Mouse (Mus musculus): ENCODE measurements around the gene Cdc26. TPM values are rescaled to one million over a fixed set of nuclear protein-coding genes. Genes with fewer than 3 reads are reported as not detected.

Cdc26 gene
- polyA plus RNA-seq, 1 experiment from 2014 or later = 93.0 TPM

- peak; percentile 38 for ATAC-seq (ENCODE audit: insufficient number of reproducible peaks, insufficient read depth, low FRiP score, low read depth)
Measured at GRCm38 (mm10) chr4:62360805-62361455, 47.5 kb downstream of the Cdc26 start.

GRCm38 (mm10) chr4:62360088-62360804, 48.2 kb downstream of the Cdc26 start, which contains the start of the genes Fkbp15 and Slc31a1:
Gene Fkbp15, minus strand, starts transcription at chr4:62360548.
Gene Slc31a1, plus strand, starts transcription at chr4:62360727.
- Histone ChIP-seq H3K9ac (ENCODE audit: low read length) (peak within 1 kb of the TSS; percentile 88), H3K9me3 (ENCODE audit: control insufficient read depth, low read length) (no peaks in the 10 kb centered on the region), H3K27me3 (ENCODE audit: control insufficient read depth, insufficient read depth, low read length) (no peaks in the 10 kb centered on the region), H3K4me3 (ENCODE audit: control insufficient read depth in 1 of 2, insufficient read depth in 1 of 2, low read depth in 1 of 2, low read length in 2 of 2) (peak within 1 kb of the TSS; percentile 79 to 88), H3K27ac (replicated peaks in 1 of 2; ENCODE audit: control insufficient read depth in 1 of 2, insufficient read depth in 1 of 2, low read depth in 2 of 2, low read length in 2 of 2) (peak within 1 kb of the TSS; percentile 81 to 82), H3K4me2 (ENCODE audit: low read length) (peak within 1 kb of the TSS; percentile 83), H3K36me3 (ENCODE audit: control insufficient read depth, insufficient read depth, low read length) (0 out of 2 replicates have a peak, but pooled peaks cover 12% of the 10 kb centered on the region), H3K4me1 (ENCODE audit: control insufficient read depth in 2 of 2, insufficient read depth in 2 of 2, low read length in 2 of 2) (peaks cover 0 to 15% of the 10 kb centered on the region in 2 experiments; a peak in 3 of 4 replicates)
- WGBS = under 1% methylated on average over 49 of the region's 51 CpGs
- ATAC-seq (ENCODE audit: insufficient number of reproducible peaks, insufficient read depth, low FRiP score, low read depth) = peak; percentile 100

More at GRCm38 (mm10) chr4:62360805-62361455, 47.5 kb downstream of the Cdc26 start:
- H3K9ac ChIP-seq (ENCODE audit: low read length) = peak overlapping the region; percentile 88
- H3K4me2 ChIP-seq (ENCODE audit: low read length) = peak overlapping the region; percentile 83
- peak overlapping the region; percentile 79 to 85 for H3K4me3 ChIP-seq (ENCODE audit: control insufficient read depth in 1 of 2, insufficient read depth in 1 of 2, low read depth in 1 of 2, low read length in 2 of 2)
- H3K36me3 ChIP-seq (ENCODE audit: control insufficient read depth, insufficient read depth, low read length) = 0 out of 2 replicates have a peak, but pooled peaks cover 12% of the 10 kb centered on the region
- peak overlapping the region; percentile 81 to 82 for H3K27ac ChIP-seq (replicated peaks in 1 of 2; ENCODE audit: control insufficient read depth in 1 of 2, insufficient read depth in 1 of 2, low read depth in 2 of 2, low read length in 2 of 2)
- no peaks in the 10 kb centered on the region for H3K27me3 ChIP-seq (ENCODE audit: control insufficient read depth, insufficient read depth, low read length)
- peaks cover 0 to 15% of the 10 kb centered on the region in 2 experiments; a peak in 3 of 4 replicates for H3K4me1 ChIP-seq (ENCODE audit: control insufficient read depth in 2 of 2, insufficient read depth in 2 of 2, low read length in 2 of 2)
- WGBS = under 1% methylated on average over 22 of the region's 22 CpGs
- H3K9me3 ChIP-seq (ENCODE audit: control insufficient read depth, low read length) = no peaks in the 10 kb centered on the region

DNA sequence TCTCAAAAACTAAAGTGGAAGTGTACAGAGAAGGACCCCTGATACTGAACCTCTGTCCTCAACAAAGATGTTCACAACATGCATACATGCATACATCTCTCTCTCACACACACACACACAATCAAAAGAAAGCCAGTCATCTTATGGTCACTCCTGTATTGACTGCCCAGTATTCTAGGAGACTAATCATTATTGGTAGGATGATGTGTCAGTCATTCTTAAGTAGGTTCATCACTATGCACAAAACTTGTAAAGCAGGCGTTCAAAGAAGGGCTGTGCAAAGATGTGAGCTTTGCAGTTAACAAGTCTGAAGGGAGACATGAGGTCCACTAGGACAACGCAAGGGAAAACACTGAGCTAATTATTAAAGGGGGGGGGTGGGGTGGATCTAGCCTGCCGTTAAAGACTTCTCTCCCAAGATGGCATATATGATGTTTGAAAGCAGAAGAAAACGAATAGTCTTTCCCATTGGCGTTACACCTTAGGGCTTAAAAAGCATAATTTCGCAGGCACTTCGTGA, 49.1 kb downstream of the Cdc26 start:
- WGBS = 44% methylated on average over 7 of the region's 7 CpGs

DNA sequence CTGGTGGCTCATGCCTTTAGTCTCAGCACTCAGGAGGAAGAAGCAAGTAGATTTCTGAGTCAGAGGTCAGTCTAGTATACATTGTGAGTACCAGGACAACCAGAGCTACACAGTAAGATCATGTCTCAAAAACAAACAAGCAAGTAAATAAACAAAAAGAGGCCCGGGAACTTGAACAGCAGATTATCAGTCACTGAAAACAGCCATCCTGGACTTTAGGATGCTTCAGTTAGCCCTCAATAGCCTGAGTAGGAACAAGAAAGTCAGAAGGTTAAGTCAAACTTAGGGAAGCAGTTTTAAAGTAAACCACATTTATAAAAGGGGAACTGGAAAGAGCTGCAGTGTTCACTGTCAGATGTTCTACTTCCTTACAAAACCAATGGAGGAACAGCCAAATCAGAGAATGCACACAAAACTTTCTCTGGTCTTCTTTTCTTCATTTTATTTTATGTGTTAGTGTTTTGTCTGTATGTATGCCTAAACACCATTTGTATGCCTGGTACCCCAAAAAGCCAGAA, 50.8 kb downstream of the Cdc26 start:
- no peaks in the 10 kb centered on the region for H3K27me3 ChIP-seq (ENCODE audit: control insufficient read depth, insufficient read depth, low read length)
- H3K9me3 ChIP-seq (ENCODE audit: control insufficient read depth, low read length) = no peaks in the 10 kb centered on the region
- no peak for ATAC-seq (ENCODE audit: insufficient number of reproducible peaks, insufficient read depth, low FRiP score, low read depth)
- H3K4me1 ChIP-seq (ENCODE audit: control insufficient read depth in 2 of 2, insufficient read depth in 2 of 2, low read length in 2 of 2) = peaks cover 0 to 15% of the 10 kb centered on the region in 2 experiments; a peak in 3 of 4 replicates
- 88% methylated on average over 1 of the region's 1 CpGs for WGBS
- H3K4me2 ChIP-seq (ENCODE audit: low read length) = no peak overlapping the region
- H3K27ac ChIP-seq (replicated peaks in 1 of 2; ENCODE audit: control insufficient read depth in 1 of 2, insufficient read depth in 1 of 2, low read depth in 2 of 2, low read length in 2 of 2) = no peak overlapping the region
- 0 out of 2 replicates have a peak, but pooled peaks cover 15% of the 10 kb centered on the region for H3K36me3 ChIP-seq (ENCODE audit: control insufficient read depth, insufficient read depth, low read length)
- H3K9ac ChIP-seq (ENCODE audit: low read length) = no peak overlapping the region
- no peak overlapping the region for H3K4me3 ChIP-seq (ENCODE audit: control insufficient read depth in 1 of 2, insufficient read depth in 1 of 2, low read depth in 1 of 2, low read length in 2 of 2)

More for the DNA sequence above, 49.1 kb downstream of the Cdc26 start:
- Histone ChIP-seq H3K9me3 (ENCODE audit: control insufficient read depth, low read length) (no peaks in the 10 kb centered on the region), H3K27ac (replicated peaks in 1 of 2; ENCODE audit: control insufficient read depth in 1 of 2, insufficient read depth in 1 of 2, low read depth in 2 of 2, low read length in 2 of 2) (peak overlapping the region in 1 of 2 experiments; percentile 76; a peak in 1 of 4 replicates), H3K36me3 (ENCODE audit: control insufficient read depth, insufficient read depth, low read length) (0 out of 2 replicates have a peak, but pooled peaks cover 12% of the 10 kb centered on the region), H3K9ac (ENCODE audit: low read length) (peak overlapping the region; percentile 86), H3K4me3 (ENCODE audit: control insufficient read depth in 1 of 2, insufficient read depth in 1 of 2, low read depth in 1 of 2, low read length in 2 of 2) (peak overlapping the region; percentile 79 to 88; a peak in 3 of 4 replicates), H3K4me1 (ENCODE audit: control insufficient read depth in 2 of 2, insufficient read depth in 2 of 2, low read length in 2 of 2) (peaks cover 0 to 15% of the 10 kb centered on the region in 2 experiments; a peak in 3 of 4 replicates), H3K27me3 (ENCODE audit: control insufficient read depth, insufficient read depth, low read length) (no peaks in the 10 kb centered on the region), H3K4me2 (ENCODE audit: low read length) (peak overlapping the region; percentile 83)
- ATAC-seq (ENCODE audit: insufficient number of reproducible peaks, insufficient read depth, low FRiP score, low read depth) = no peak

DNA sequence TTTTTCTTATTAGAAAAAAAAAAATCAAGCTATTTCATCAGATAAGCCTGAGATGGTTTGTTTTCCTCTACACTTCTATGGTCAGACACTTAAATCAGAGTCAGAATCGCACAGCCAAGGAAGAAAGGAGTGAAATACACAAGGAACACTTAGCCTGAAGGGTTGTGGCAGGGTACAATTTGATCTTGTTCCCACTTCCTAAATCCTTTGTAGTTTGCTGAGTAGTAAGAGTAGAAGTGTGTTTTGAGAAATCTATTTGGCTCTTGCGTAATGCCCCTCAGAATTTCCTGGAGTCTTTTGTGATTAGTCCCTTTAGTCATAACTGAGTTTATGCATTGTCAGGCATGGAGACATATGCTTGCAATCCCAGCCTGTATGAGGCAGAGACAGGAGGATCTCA, 59.1 kb downstream of the Cdc26 start:
- H3K27ac ChIP-seq (replicated peaks in 1 of 2; ENCODE audit: control insufficient read depth in 1 of 2, insufficient read depth in 1 of 2, low read depth in 2 of 2, low read length in 2 of 2) = no peak overlapping the region
- no peak for ATAC-seq (ENCODE audit: insufficient number of reproducible peaks, insufficient read depth, low FRiP score, low read depth)
- WGBS = 98% methylated on average over 2 of the region's 2 CpGs
- no peak overlapping the region for H3K4me3 ChIP-seq (ENCODE audit: control insufficient read depth in 1 of 2, insufficient read depth in 1 of 2, low read depth in 1 of 2, low read length in 2 of 2)
- H3K27me3 ChIP-seq (ENCODE audit: control insufficient read depth, insufficient read depth, low read length) = no peaks in the 10 kb centered on the region
- H3K4me1 ChIP-seq (ENCODE audit: control insufficient read depth in 2 of 2, insufficient read depth in 2 of 2, low read length in 2 of 2) = peaks cover 0 to 3% of the 10 kb centered on the region in 2 experiments; a peak in 3 of 4 replicates
- no peak overlapping the region for H3K4me2 ChIP-seq (ENCODE audit: low read length)
- no peaks in the 10 kb centered on the region for H3K9me3 ChIP-seq (ENCODE audit: control insufficient read depth, low read length)
- H3K36me3 ChIP-seq (ENCODE audit: control insufficient read depth, insufficient read depth, low read length) = peaks cover 40% of the 10 kb centered on the region
- no peak overlapping the region for H3K9ac ChIP-seq (ENCODE audit: low read length)

DNA sequence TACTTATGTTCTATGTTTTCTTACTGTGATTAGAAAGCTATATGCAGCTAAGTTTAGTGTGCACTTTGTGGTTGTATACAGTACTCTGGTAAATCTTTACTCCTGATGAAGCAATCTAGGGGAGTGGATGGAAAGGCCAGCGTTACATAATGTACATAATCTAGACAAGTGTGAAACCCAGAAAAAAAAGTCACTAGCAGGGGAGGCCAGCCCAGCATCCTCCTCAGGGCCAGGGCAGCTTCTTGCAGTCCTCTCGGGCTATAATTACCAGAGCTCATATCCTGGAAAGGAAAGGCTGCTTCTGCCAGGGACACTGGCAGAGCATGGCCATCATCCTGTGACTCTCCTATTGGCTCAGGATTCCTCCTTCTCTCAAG, 60.1 kb downstream of the Cdc26 start:
- Histone ChIP-seq H3K9ac (ENCODE audit: low read length) (no peak overlapping the region), H3K27me3 (ENCODE audit: control insufficient read depth, insufficient read depth, low read length) (no peaks in the 10 kb centered on the region), H3K36me3 (ENCODE audit: control insufficient read depth, insufficient read depth, low read length) (peaks cover 44% of the 10 kb centered on the region), H3K9me3 (ENCODE audit: control insufficient read depth, low read length) (no peaks in the 10 kb centered on the region), H3K4me1 (ENCODE audit: control insufficient read depth in 2 of 2, insufficient read depth in 2 of 2, low read length in 2 of 2) (peaks cover 0 to 3% of the 10 kb centered on the region in 2 experiments; a peak in 3 of 4 replicates), H3K27ac (replicated peaks in 1 of 2; ENCODE audit: control insufficient read depth in 1 of 2, insufficient read depth in 1 of 2, low read depth in 2 of 2, low read length in 2 of 2) (peak overlapping the region; percentile 60 to 83), H3K4me3 (ENCODE audit: control insufficient read depth in 1 of 2, insufficient read depth in 1 of 2, low read depth in 1 of 2, low read length in 2 of 2) (no peak overlapping the region), H3K4me2 (ENCODE audit: low read length) (peak overlapping the region; percentile 9; the same call in 1 of the 2 replicates)
- no peak for ATAC-seq (ENCODE audit: insufficient number of reproducible peaks, insufficient read depth, low FRiP score, low read depth)
- 42% methylated on average over 2 of the region's 2 CpGs for WGBS

Data from heart, embryonic 14.5 days (tissue).